Mouse (Mus musculus): ENCODE data around the gene Xpo6.

Gene Xpo6

DNA sequence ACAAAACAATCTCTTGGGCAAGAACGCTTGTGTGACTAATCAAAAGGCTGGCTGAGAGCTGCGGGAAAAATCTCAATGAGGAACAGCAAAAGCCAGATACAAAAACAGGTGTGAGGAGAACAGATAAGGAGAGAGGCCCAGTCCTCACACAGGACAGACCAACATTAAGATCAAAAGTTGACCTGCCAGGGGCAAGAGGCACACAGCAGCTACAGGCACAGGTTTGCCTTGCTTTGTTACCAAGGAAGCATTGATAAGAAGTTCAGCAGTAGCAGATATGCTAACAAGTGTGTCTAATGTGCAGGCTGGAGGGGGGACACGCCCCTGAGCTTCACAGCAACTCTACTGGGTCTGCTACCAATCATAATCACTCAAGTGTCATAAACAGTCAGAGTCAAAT lies 73.8 kb downstream of the Xpo6 start:
- no peak for DNase-seq (ENCODE audit: low spot score)

DNA sequence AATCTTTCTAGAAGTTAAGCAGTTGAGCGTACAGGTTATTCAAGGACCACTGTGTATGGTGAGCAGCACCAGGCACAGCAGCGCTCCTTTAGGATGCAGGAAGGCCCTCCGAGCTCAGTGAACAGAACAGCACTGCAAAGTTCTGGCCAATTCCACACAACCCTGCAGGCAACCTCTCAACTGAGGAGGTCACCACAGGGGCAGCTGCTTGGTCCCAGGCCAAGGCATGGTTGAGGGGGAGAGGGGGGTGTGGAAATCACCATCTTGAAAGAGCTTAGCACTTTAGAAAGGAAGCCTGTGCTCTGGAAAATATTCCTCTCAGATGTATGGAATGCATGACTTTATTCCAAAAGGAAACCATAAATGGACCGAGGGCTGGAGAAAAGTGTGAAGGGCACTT lies 78.8 kb downstream of the Xpo6 start:
- DNase-seq (ENCODE audit: low spot score), result no peak

DNA sequence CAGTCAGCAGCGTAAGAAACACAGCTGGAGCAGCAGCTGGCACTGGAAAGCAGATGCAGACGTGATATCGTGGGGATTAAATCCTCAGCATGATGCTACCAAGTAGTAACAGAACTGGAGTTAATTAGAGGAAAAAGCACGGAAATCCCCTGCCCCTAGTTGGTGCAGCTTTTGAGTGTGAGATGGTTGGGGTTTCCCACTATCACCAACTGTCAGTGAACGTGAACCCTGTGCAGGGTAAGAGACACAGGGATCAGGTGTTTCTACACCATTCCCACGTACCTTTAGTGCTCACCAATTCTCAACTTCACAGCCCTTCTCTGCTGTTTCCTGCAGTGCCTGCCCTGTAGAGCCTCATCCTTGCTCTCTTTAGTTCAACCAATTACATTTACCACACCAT lies 80.5 kb downstream of the Xpo6 start:
- no peak for DNase-seq (ENCODE audit: low spot score)

DNA sequence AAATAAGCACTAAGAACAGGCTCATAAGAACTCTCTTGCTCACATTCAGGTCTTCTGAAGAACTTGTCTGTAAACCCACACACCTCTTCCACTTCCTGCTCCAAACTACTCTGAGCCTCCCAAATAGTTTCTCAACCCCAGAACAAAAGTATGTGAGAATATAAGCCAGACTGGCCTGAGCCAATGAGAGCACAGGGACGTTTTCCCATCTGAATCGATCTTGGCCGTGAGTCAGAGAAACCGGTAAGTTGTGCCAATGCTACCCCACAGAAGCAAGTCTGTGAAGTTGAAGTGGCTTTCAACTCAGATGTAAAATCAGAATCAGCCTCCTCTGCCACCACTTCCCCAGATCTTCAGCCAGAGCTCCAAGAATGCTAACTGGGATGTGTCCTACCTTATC lies 87.0 kb downstream of the Xpo6 start:
- DNase-seq (ENCODE audit: low spot score), result no peak

GRCm38 (mm10) chr7:126111230-126111629 lies 89.1 kb downstream of the Xpo6 start:
- DNase-seq (ENCODE audit: low spot score), result no peak

DNA sequence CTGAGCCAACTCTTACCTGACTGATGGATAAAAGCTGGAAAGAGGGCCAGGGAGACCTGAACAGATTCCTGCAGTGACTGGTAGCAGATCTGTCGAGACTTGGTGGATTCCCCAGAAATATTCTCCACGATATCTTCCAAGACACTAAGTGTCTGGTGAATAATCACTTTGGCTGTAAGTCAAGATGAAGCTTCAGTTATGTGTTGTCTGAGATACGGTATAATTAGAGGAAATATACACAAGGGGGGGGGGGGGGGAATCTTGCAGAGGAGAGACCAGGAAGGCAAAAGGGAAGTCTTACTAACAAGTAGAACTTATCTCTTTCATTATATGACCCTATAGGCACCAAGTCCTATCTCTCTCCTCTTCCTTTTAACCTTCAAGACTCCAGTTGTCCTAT lies 90.4 kb downstream of the Xpo6 start:
- no peak for DNase-seq (ENCODE audit: low spot score)

DNA sequence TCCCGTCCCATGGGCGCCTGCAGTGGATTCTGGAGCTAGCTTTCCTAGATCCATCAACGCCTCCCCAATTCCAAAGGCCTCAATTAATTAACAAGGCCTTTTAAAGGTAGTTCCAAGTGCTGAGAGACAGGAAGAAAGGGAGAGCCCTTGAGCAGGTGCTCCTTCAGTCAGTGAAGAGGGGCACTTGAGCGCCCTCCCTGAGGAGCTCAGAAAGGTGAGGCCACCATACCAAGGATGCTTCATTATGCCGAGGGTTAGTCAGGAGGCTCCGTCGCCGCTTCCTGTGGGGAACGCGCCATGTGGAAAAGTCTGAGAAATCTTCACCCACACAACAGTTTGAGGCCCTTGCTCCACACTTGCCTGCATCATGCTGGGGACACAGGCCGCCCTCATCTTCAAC lies 99.9 kb downstream of the Xpo6 start:
- DNase-seq (ENCODE audit: low spot score), result no peak

DNA sequence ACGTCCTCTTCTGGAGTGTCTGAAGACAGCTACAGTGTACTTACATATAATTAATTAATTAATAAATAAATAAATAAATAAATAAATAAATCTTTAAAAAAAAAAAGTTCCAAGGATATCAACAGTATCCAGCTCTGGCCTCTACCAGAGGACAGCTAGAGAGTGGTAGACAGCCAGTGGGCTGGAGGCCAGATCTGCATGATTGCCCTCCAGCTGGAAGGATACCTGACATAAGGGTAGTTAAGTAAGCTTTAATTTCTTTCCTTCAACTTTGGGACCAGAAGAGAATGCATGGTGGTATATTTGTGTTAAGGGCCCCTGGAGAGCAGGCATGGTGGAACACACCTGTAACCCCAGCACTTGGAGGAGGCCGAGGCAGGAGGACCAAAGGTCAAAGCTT lies 100.5 kb downstream of the Xpo6 start:
- no peak for DNase-seq (ENCODE audit: low spot score)

GRCm38 (mm10) chr7:126099163-126099775 lies 101.0 kb downstream of the Xpo6 start:
- no peak for DNase-seq (ENCODE audit: low spot score)

- no peak for DNase-seq (ENCODE audit: low spot score)
Observed at GRCm38 (mm10) chr7:126097219-126097915, 102.9 kb downstream of the Xpo6 start.

DNA sequence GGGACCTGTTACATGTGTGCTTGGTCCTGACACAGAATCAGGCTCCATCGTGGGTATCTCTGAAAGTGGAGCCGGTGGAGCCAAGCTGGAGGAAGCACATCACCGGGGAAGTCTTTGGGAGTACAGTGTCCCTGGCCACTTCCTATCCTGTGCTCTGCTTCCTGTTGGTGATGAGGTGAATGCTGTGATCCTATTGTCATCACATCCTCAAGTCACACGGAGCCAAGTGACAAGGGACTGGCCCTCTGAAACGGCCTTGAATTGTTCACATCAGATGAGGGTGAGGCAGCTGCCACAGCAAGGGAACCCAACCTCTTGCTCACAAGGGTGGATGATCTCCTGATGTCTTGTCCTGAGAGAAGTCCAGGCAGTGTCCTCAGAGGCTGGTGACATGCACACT lies 103.7 kb downstream of the Xpo6 start:
- no peak for DNase-seq (ENCODE audit: low spot score)

DNA sequence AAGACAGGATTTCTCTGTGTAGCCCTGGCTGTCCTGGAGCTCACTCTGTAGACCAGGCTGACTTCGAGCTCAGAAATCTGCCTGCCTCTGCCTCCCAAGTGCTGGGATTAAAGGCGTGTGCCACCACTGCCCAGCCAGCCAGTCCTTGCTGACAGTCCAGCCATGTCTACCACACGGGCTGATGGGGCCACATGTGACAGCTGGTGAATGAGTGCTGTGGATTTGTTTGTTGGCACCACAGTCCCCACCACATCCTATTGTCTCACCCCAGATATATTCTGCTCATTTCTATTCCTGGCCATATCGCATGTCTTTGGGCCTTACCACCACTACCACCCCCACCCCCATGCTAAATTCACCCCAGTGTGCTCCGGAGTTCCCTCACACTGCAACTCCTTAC lies 105.6 kb downstream of the Xpo6 start:
- no peak for DNase-seq (ENCODE audit: low spot score)

DNA sequence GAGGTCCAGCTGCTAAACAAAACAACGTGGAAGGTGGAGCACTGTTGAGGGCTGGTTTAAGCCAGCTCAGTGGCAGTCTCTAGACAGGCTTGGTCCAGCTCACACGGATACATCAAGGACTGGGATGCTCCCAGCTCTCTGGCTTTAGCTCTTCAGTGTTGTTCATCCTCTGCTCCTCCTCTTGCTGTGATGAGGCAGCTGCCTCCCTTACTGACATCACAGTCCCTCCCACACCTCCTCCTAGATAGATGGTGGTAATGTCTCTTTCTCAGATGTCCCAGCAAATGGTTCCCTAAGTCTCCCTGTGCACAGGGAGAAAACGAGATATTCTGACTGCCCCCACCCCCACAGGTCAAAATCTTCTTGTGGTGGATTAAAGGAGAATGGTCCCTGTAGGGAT lies 107.1 kb downstream of the Xpo6 start:
- no peak for DNase-seq (ENCODE audit: low spot score)

DNA sequence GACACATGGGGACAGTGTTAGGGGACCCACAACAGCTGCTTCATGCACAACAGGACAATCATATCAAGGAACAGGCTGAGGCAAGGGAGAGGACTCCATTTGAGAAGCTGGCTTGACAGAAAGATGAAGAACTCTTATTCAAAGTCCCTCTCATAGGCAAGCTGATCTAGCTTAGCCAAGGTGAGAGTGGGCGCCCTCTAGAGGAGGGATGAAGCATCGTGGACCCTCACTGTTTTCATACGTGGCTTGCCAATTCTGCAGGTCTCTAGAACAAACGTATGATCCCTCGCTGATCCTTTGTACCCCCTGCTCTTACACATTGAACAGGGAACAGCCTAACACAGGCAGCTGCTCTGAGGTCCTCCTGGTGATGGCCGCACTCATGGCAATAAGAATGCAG lies 110.5 kb downstream of the Xpo6 start:
- DNase-seq (ENCODE audit: low spot score), result peak; percentile 66

GRCm38 (mm10) chr7:126088155-126088554 lies 112.1 kb downstream of the Xpo6 start:
- DNase-seq (ENCODE audit: low spot score), result no peak

DNA sequence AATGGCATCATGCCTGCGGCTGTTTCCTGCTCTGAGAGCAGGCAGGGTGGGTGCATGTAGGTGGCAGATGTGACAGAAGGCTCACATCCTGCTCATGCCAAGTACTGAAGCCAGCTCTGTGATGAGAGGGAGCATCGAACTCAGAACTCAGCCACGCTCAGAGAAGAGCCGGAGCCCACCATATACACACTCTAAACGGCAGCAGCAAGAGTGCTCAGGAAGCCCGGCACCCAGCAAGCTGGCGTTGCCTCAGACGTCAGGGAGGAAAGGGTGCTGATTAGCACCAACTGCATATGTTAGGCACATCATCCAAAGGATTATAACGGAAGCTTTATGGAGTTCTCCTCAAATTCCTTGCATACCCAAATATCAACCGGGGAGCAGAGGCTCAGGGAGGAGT lies 112.7 kb downstream of the Xpo6 start:
- DNase-seq (ENCODE audit: low spot score), result no peak

- DNase-seq (ENCODE audit: low spot score), result no peak
Observed at GRCm38 (mm10) chr7:126086321-126086741, 114.0 kb downstream of the Xpo6 start.

DNA sequence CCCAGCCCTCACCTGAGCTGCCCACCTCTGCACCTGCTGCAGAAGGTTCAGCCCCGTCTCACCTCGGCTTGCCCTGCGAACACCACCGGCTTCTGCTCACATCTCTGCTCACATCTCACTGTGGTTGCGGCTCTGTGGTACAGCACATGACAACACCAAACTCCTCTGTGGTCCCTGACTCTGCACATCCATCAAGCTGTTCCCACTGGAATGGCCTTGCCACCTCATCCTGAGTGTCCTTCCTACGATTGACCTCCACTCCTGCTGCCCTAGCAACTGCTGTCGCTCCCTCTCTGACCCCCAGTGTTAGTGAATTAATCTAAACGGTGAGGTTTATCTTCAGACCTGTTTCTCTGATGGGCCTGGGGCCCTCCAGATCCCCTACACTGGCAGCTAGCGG lies 115.1 kb downstream of the Xpo6 start:
- DNase-seq (ENCODE audit: low spot score), result no peak

DNA sequence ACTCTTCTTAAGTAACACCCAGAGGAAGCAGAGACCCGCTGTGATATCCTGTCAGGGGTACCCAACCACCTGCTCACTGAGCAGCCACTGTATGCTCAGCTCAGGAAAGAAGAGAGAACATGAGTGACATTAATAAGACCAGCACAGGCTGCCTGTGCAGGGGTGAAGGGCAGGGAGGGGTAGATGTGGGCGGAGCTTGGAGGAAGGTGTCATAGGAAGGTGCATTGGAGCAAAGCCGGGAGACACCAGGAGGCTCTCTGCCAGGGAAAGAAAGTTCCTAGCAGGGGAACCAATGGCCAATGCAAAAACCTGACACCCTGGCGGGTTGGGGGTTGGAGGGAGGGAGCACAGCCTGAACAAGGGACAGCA lies 116.3 kb downstream of the Xpo6 start:
- DNase-seq (ENCODE audit: low spot score), result no peak

- DNase-seq (ENCODE audit: low spot score), result no peak
Observed at GRCm38 (mm10) chr7:126083341-126083979, 116.8 kb downstream of the Xpo6 start.

GRCm38 (mm10) chr7:126082286-126082741 lies 118.0 kb downstream of the Xpo6 start, which contains the start of gene Gsg1l:
Gene Gsg1l, minus strand, starts transcription at chr7:126082411.
- DNase-seq (ENCODE audit: low spot score), result no peak

DNA sequence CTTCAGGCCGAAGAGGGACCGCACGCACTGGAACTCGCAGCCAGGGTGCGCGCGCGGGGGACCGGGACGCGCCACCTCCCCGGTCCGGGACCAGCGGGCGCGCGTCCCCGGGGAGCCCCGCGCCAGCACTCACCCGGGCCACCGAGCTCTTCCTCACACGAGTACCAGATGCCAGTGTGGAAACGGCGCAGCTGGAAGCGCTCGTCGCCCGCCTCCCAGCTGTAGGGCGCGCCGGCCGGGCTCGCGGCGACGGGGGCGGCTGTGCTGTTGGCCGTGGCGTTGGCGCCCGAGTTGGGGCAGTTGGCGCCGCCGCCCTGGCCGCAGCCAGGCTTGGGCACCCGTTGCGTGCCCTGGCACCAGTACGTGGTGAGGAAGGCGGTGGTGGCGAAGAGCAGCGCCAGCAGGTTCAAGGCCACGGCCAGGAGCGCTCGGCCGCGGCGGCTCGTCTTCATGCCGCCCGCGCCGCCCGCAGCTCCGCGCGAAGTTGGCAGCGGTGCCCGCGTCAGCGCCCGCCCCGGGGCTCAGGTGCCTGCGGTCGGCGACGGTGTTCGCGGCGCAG lies 118.5 kb downstream of the Xpo6 start:
- no peak for DNase-seq (ENCODE audit: low spot score)

DNA sequence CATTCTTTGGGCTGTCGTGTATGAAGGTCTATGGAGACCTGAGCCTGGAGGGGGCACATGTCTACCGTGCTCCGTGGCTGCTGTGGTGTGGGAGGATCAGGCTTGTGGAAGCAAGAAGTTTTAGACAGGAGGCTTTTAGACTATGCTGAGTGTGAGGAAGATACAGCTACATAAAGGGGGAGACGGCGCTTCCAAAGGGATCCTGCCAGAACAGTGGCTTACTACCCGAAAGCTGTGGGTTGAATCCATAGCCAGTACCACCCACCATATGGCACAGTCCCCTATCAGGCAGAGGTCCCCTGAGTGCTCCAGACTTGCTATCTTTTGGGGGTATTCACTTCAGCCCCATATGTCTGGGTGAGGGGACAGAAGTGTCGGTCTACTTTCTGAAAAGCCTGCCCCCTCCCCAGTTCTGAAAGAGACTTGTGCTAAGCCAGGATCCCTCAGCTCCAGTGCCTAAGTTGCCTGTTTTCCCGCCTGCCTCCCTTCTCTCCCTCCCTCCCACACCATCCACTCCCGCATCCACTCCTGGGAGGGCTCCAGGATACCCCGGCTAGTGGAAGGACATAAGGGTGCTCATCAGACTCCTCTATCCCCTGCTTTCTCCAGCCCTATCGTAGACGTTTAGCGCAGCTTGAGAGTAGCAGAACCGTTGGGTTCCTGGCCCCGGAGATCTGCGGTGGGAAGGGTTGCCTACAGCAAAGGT lies 119.2 kb downstream of the Xpo6 start:
- DNase-seq (ENCODE audit: low spot score), result no peak
